Mouse (Mus musculus) kidney, postnatal 36 days (tissue): ENCODE results near the gene Mycn.

Experiments
- DNase-seq, 2 experiments: peaks; one replicate each; pipeline ENCODE4 v3.0.0; 2021 to 2022; ENCODE audit warnings: mixed read lengths in 2 of 2

Gene Mycn

DNA sequence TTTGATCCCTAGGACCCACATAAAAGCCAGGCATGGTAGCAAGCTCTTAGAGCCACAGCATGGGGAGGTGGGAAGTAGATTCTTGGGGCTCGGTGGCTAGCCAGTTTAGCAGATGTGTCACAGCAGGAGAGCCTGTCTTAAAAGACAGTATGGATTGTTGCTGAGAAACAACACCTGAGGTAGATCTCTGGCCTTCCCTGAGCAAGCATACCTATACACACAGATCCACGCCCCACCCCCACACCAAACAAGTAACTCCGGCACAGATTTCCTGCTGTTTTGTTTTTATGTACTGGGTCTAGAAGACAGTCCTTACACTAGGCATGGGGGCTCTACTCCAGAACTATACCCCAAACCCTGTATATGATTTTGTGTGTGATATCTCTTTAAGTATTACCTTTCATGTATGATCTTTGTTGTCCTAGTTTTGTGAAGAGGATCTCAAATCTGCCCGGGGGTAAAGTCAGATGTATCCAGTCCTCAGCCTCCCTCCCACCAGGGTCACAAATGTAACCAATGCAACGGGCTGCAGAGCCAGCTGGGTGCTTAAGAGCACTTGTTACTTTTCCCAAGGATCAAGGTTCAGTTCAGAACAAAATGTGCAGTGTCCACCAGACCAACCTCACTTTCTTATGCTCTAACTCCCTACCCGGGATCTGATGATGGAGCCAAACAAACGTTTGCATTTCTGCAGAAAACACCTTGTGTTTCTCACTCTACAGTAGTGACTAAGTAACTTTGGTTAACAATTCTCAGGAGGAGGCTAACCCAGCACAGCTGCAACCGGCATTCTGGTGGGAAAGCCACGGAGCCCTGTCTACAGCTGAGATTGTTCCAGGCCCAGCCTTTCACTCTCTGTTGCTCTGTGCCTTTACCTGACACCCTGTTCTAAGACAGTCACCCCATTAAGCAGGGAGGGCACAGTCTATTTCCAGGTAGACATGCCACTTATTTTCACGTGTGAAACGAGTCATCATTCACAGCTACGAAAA is 21.3 kb downstream of the Mycn start:
- peak; percentile 44 to 48 for DNase-seq

DNA sequence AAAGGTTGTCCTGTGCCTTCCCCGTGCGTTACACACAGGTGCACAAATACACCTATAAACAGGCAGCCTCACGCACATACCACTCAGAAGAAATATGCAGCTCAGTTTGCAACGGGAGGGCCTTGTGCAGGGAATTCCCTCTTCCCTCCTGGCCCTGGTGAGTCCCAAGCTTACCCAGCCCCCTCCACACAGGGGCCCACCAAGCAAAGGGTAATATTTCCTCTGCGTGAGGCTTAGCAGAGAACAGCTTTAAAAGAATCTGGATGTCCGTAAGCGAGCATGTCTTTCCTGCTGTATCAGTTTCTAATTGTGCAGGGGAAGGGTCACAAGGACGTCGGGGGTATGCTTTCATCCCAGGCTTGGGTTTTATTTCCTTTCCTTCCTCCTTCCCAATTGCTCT is 25.4 kb downstream of the Mycn start:
- DNase-seq = no peak

DNA sequence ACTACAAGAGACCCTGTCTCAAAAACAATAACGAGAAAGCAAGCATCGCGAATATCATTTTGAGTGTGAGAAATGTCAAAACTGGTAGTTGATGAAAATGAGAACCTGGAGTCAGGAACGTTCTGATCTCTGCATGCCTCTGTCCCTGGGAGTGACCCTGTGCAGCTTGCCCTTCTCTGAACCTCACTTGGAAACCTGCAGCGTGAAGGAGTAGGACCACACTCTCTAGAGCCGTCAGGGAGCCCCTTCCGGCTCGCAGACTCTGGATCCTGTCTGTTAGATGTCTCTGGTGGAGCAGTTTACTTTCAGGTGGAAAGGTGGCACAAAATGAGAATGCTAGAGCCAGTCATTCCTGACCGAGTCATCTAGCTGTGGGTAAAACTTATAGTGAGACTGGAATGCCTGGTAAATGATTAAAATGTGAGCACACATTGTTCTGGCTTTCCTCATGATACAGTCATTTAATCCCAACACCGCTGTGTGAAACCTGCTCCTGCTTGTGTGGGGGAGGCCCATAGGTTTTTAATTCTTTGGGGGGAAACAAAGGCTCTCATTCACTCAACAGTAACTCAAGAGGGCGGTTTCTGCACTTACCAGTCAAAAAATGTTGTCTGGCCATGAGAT is 31.2 kb downstream of the Mycn start:
- DNase-seq = peak; percentile 25 to 69

DNA sequence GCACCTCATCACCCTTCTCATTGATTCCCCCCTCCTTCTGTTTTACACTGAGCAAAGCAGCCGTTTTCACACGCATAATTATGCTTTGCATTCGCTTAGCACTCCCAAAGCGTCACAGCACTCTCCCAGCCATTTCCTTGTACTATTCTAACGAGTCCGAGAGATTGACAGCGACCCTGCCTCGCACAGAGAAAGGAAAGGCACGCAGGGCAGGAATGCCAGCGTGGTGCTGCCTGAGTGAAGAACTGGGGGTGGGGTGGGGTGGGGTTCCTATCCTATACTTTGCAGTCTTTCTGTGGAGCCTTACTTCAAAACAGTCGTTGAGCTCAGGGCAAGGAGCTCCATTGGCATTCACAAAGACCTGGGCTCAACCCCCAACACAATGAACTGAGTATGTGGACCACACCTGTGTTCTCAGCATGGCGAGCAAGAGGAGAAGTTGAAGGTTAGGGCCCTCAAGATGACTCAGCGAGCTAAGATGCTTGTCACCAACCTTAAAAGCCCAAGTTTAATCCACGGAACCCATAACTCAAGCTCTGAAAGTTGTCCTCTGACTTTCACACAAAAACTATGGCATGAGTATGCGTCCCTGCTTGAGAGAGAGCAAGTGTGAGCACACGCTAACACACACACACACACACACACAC is 32.0 kb downstream of the Mycn start:
- DNase-seq = no peak

DNA sequence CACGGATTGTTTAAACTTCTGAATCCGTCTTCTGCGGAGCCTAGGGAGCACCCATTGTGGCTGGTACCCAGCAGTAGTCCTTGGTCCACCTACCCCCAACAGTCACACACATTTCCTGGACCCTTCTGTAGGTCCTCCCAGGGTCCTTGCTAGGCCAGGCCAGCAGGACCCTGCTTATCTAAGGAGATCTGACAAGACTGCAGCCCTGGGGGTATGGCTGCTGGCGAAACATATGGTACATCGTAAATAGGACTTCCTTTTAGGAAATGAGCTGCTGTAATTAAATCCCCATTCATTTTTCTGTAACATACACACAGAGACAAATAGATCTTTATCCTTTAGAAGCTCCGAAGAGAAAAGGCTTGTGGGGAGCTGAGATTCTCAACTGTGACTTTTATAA is 34.9 kb downstream of the Mycn start:
- DNase-seq = no peak

DNA sequence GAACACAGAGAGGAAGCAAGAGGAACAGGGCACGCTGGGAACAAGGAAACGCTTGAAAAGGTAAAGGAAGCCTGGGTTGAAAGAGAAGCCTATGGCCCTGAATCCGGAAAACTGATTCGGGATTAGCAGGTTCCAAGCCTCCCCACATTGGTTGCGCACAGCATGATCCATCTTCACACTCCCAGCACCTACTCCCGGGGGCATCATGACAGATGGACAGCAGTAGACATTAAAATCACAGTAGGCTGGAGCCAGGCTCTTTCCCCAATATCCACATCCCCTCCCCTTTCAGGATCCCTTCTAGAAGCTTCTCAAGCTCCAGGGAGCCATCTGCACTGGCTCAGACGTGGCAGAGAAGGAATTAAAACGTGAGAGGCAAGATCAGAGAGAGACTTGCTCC is 35.4 kb downstream of the Mycn start:
- no peak for DNase-seq

DNA sequence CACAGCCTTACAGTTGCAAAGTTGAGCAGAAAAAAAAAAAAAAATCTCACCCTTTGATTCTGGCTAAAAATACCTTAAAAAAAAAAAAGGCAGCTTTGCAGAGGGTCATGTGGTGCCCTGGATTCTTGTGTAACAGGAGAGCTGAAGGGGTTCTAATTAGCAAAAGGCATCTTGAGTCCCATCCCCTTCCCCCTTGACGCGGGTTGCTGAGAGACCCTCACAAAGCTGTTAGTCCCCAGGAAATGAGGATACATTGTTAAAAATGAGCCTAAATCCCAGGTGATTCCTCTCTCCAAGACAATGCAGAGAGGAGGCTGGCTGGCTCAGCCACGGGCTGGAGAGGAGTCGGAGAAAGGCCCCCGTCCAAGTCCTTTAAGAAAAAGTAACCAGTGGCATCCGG is 36.6 kb downstream of the Mycn start:
- no peak for DNase-seq

DNA sequence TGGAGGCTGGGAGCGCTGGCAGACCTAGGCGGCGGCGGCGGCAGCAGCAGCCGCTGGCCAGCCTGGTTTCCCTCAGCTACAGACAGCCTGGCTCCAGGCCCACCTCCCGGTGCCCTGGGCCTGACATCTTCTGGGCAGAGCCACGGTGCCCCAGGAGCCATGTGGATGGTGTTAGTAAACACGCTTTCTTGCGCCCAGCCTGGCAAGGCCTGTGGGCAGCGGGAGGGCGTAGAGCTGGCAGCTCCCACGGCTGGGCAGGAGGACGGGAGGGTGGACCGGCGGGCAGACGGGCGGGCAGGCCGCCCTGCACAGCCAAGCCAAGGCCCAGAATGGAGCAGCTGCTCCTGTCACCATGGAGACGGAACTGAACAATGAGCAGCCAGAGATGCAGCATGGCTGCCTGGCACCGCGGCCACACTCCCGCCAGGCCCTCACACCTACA is 37.2 kb downstream of the Mycn start:
- DNase-seq = peak; percentile 76

DNA sequence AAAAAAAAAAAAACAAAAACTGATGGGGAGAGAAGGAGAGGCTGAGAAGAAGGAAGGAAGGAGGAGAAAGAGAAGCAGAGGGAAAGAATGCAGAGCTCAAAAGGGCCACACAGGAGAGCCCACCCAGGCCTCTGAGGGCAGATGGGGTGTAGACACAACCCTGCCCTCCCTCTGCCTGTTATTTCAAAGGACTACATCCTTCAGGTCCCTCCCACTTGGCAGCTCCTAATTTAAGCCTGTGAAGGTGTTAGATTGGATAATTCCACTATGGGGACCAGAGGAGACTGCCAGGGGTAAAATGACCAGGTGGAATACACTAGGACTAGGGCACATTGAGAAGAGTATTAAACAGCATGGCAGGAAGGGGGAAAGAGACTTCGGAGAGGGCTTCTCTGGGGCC is 37.6 kb downstream of the Mycn start:
- peak in 1 of 2 experiments; percentile 5 for DNase-seq

DNA sequence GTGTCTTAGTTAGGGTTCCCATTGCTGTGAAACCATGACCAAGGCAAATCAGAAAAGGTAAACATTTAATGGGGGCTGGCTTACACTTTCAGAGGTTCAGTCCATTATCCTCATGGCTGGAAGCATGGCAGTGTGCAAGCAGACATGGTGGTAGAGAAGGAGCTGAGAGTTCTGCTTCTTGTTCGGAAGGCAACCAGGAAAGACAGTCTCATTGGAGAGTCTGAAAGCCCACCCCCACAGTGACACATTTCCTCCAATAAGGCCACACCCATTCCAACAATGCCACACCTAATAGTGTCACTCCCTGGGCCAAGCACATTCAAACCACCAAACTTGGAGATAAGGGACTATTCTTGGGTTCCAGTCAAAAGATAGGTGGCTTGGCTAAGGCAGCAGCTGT is 39.3 kb downstream of the Mycn start:
- no peak for DNase-seq

DNA sequence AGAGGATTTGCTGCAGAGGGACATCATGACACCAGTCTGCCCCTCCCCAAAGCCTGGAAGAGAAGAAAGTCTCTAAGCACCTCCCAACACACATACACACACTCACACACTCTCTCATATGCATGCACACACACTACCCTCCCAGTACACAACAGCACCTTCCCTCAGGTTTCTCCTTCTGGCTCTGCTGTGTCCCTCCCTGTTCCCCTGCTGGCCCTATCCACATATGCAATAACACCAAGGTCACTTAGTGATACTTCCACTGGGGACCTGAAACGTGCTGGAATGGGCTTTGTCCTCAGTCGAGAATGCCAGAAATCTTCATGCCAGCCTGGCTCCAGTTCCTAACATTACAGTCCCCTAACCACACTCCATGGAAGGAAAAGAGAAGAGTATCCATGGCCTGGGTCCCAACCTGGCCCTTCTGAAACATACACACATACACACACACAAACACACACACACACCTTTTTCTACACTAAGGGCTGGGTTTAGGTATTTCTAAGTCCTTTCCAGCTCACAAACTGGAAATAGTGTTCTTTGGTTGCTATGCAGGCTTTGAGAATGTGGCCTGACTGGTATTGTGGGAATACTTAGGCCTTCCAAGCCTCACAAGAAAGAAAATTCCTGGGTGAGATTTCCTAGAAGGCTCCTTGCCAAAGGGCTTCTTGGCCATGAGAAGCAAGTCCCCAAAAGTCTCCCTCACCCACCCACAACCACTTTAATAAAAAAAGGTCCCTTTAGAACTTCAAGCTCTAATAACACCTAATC is 43.2 kb downstream of the Mycn start:
- peak; percentile 17 to 28 for DNase-seq

DNA sequence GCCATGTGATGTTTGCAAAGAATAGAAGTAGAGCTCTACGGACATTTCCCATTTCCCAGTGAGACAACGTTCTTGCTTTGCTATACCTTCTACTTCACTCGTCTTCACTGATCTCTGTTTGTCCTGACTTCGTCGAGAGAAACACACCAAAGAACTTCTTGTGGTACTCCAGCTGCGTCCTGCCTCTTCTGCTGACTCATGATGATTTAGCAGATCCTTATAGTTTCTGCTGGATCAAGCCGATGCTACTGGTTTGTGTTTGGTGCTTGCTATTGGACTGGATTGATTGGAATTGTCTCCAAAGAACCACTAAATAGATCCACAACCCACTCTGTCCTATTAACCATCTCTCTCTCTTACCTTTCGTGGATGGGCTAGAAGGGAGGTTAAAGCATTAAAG is 47.7 kb downstream of the Mycn start:
- no peak for DNase-seq

DNA sequence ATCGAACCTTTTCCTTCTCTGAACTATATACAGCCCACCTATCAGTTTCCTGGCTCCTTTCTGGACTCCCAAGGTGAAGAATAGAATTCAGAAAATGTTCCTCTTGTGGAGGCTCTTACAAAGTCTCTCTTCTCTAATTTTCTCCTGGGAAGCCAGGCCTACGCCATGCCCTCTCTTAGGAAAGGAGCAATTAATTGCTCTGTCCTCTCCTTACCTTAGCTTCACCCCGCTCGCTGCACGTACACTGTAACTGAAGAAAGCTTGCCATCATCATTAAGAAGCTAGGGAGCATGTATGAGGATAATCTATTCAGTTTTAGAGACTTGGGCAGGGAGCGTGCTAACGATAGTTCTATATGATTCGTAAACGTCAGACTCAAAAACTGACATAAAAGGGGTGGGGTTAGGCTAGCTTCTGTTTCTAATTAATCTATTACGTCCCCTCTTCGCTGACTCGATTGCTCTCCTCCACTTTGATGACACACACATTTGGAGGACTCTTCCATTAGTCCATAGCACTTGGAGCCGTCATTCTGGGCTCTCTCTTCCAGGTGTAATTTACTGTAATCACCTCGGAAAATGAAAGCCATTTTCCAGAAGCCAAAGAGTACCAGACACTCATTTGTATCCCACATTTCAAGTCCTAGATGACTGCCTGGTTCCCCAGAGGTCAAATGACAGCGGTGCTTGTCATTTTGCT is 55.4 kb downstream of the Mycn start:
- DNase-seq = no peak
